Mouse (Mus musculus) forebrain, embryonic 10.5 days (tissue): ENCODE results near the gene Uvrag. TPM values are rescaled to one million over a fixed set of nuclear protein-coding genes. Genes with fewer than 3 reads are reported as not detected.

Source experiments
- DNase-seq: peaks from one replicate; pipeline ENCODE4 v3.0.0-alpha.2; 2017; ENCODE audit warnings: low spot score; ENCODE audit errors: extremely low spot score
- H3K27ac ChIP-seq: fragments of 300-500 bp; sonication (generic); 2 replicates; pipeline ENCODE4 v1.5.1; 2016; ENCODE audit warnings: mild to moderate bottlenecking
- H3K27me3 ChIP-seq: fragments of 300-500 bp; sonication (generic); 2 replicates; pipeline ENCODE4 v1.6.1; 2016; ENCODE audit warnings: mild to moderate bottlenecking; ENCODE audit not compliant: poor library complexity, severe bottlenecking
- H3K36me3 ChIP-seq: fragments of 300-500 bp; sonication (generic); replicated peaks from 2 replicates; pipeline ENCODE4 v1.6.1; 2016; ENCODE audit warnings: mild to moderate bottlenecking, moderate library complexity
- H3K4me1 ChIP-seq: fragments of 300-500 bp; sonication (generic); 2 replicates; pipeline ENCODE4 v1.6.1; 2016
- H3K4me3 ChIP-seq: fragments of 300-500 bp; sonication (generic); 2 replicates; pipeline ENCODE4 v1.5.1; 2016; ENCODE audit warnings: mild to moderate bottlenecking, moderate library complexity
- H3K9me3 ChIP-seq: fragments of 300-500 bp; sonication (generic); 2 replicates; pipeline ENCODE4 v1.6.1; 2016; ENCODE audit warnings: mild to moderate bottlenecking, moderate library complexity
- WGBS: fragments of 180-500 bp; shearing (Covaris S2); methylation state at CpG from one replicate; pipeline ENCODE4 v1.1.7; 2016; 5-methylcytosine and 5-hydroxymethylcytosine counted together
- polyA plus RNA-seq: library from polyadenylated mRNA; unstranded; fragments of >200 nt; fragmentation: Nextera tagmentation; extraction: Ambion mirVana; gene quantifications from 2 replicates; pipeline ENCODE4 v1.2.1, GENCODE M21; 2016

The Uvrag gene
- polyA plus RNA-seq, 1 experiment from 2014 or later: 9.8 TPM

- no peaks in the 10 kb centered on the region for H3K9me3 ChIP-seq
- peaks cover 9% of the 10 kb centered on the region for H3K4me1 ChIP-seq
- H3K27me3 ChIP-seq: no peaks in the 10 kb centered on the region
- 89% methylated on average over 11 of the region's 11 CpGs for WGBS
- no peaks in the 10 kb centered on the region for H3K36me3 ChIP-seq
- no peak overlapping the region for H3K4me3 ChIP-seq
- no peak for DNase-seq
- H3K27ac ChIP-seq: no peak overlapping the region
Observed at GRCm38 (mm10) chr7:99175118-99175517, 34.2 kb upstream of the Uvrag start.

GRCm38 (mm10) chr7:99174006-99174405, 33.1 kb upstream of the Uvrag start:
- no peak overlapping the region for H3K27ac ChIP-seq
- DNase-seq: no peak
- H3K27me3 ChIP-seq: no peaks in the 10 kb centered on the region
- H3K9me3 ChIP-seq: no peaks in the 10 kb centered on the region
- H3K4me1 ChIP-seq: peaks cover 9% of the 10 kb centered on the region
- WGBS: 89% methylated on average over 4 of the region's 4 CpGs
- no peak overlapping the region for H3K4me3 ChIP-seq
- H3K36me3 ChIP-seq: no peaks in the 10 kb centered on the region

- 91% methylated on average over 6 of the region's 6 CpGs for WGBS
- H3K4me1 ChIP-seq: peaks cover 13% of the 10 kb centered on the region
- H3K27me3 ChIP-seq: no peaks in the 10 kb centered on the region
- no peak for DNase-seq
- H3K9me3 ChIP-seq: no peaks in the 10 kb centered on the region
- H3K36me3 ChIP-seq: no peaks in the 10 kb centered on the region
- no peak overlapping the region for H3K27ac ChIP-seq
- no peak overlapping the region for H3K4me3 ChIP-seq
Observed at GRCm38 (mm10) chr7:99172898-99173297, 32.0 kb upstream of the Uvrag start.

DNA sequence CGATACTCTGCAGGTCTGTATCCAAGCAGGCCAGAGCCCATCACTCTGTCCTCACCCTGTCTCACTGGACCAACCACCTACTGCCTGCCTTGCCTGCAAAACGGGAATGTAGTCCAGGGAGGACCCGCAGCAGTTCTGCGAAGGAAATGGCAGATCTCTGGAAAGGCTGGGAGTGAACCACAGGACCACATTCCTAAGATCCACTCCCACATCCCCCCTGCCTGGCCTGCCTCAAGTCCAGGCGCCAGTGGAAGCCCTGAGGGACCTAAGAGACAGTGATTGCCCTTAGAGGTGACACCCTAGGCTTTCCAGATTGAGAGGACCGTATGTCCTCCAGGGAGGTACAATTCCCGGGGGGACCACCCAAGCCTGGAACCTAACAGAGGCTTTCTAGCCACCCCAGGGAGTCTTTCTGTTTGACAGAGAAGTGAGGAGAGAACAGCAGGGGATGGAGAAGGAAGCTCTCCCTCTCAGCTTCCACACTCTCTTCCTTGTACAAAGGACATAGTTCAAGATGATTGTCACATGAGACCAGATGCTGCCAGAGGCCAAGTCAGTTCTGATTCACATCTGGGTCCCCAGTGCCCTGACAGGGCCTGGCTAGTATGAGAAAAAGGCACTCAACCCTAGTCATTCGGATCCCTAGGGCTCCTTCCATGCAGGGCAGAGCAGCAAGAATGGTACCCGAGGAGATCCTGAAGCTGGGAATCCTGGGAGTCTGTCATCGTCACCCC, 31.0 kb upstream of the Uvrag start:
- H3K27ac ChIP-seq: no peak overlapping the region
- WGBS: 78% methylated on average over 10 of the region's 10 CpGs
- no peak for DNase-seq
- no peaks in the 10 kb centered on the region for H3K9me3 ChIP-seq
- no peaks in the 10 kb centered on the region for H3K27me3 ChIP-seq
- no peak overlapping the region for H3K4me3 ChIP-seq
- H3K36me3 ChIP-seq: no peaks in the 10 kb centered on the region
- peaks cover 8% of the 10 kb centered on the region for H3K4me1 ChIP-seq

DNA sequence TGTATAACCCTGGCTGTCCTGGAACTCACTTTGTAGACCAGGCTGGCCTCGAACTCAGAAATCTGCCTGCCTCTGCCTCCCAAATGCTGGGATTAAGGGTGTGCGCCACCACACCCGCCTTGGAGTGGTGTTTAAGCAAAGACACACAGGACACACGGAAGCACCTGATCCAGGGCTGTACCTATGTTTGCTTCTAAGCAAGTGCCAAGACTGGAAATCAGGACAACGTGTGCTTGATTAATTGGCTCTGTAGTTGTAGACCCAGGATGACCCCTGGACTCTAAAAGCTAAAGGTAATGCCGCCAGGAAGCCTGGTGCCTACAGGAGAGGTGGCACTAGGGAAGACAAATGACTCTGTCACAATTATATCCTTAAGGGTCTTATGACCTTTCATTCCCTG, 29.6 kb upstream of the Uvrag start:
- H3K27ac ChIP-seq: no peak overlapping the region
- DNase-seq: no peak
- H3K9me3 ChIP-seq: no peaks in the 10 kb centered on the region
- H3K27me3 ChIP-seq: no peaks in the 10 kb centered on the region
- H3K4me3 ChIP-seq: no peak overlapping the region
- H3K36me3 ChIP-seq: no peaks in the 10 kb centered on the region
- WGBS: 92% methylated on average over 6 of the region's 6 CpGs
- H3K4me1 ChIP-seq: peaks cover 8% of the 10 kb centered on the region

DNA sequence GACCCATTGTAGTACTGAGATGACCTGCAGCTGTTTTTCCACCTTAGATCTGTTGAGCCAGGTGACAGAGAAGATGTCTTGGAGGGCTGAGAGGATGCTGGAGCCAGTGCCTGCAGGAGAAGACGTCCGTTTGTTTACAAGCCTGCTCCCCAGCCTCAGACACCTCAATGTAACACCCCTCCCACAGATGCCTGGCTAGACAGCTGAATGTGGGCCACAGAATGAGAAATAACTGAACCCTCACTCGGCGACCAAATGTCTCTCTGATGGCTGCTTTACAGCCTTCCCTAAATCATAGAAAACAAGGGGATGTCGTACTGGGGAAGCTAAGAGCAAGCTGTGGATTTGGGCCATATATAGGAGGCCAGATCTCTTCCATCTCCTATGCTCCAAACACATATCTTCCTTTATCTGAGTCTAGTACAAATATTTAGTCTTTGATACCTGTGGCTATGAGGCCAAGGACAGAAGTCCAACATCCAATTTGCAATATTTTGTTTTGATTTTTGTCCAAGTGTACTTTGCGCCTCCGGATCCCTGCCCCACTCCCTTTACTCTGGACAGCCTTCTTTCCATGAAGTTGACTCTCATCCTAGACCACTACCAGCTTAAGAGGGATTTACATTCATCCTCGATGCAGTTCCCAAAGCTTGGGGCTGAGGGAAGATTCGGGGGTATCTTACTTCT, 28.9 kb upstream of the Uvrag start:
- H3K27ac ChIP-seq: no peak overlapping the region
- H3K36me3 ChIP-seq: no peaks in the 10 kb centered on the region
- H3K9me3 ChIP-seq: no peaks in the 10 kb centered on the region
- H3K27me3 ChIP-seq: no peaks in the 10 kb centered on the region
- peaks cover 8% of the 10 kb centered on the region for H3K4me1 ChIP-seq
- 89% methylated on average over 9 of the region's 9 CpGs for WGBS
- no peak overlapping the region for H3K4me3 ChIP-seq
- DNase-seq: no peak

GRCm38 (mm10) chr7:99168756-99169155, 27.8 kb upstream of the Uvrag start:
- 91% methylated on average over 6 of the region's 6 CpGs for WGBS
- H3K4me3 ChIP-seq: no peak overlapping the region
- H3K4me1 ChIP-seq: peaks cover 8% of the 10 kb centered on the region
- DNase-seq: no peak
- no peaks in the 10 kb centered on the region for H3K9me3 ChIP-seq
- no peaks in the 10 kb centered on the region for H3K27me3 ChIP-seq
- H3K27ac ChIP-seq: no peak overlapping the region
- H3K36me3 ChIP-seq: no peaks in the 10 kb centered on the region

DNA sequence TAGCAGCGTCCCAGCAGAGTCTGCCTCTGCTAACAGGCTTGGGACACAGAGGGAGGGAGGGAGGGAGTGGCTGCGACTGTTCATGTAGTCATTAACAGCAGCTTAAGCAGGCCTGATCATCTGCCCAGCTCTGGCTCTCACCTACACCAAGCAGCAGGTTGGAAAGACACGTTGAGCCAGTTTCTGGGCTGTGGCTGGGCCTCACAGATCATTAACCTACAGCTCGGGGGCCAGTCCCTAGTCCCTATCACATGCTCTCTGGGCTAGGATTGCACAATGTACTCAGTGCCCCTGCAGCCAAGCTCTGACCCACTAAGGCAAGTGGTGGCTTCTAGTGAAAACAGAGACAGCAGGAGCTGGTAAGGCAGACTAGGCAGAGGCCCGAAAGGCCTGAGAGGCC, 27.0 kb upstream of the Uvrag start:
- Histone ChIP-seq H3K27ac (0 out of 2 replicates have a peak overlapping the region, but pooled peaks have one; percentile 31), H3K9me3 (no peaks in the 10 kb centered on the region), H3K4me1 (peaks cover 8% of the 10 kb centered on the region), H3K27me3 (no peaks in the 10 kb centered on the region), H3K4me3 (no peak overlapping the region), H3K36me3 (no peaks in the 10 kb centered on the region)
- 54% methylated on average over 5 of the region's 5 CpGs for WGBS
- no peak for DNase-seq

GRCm38 (mm10) chr7:99166159-99166558, 25.2 kb upstream of the Uvrag start:
- Histone ChIP-seq H3K27me3 (no peaks in the 10 kb centered on the region), H3K9me3 (no peaks in the 10 kb centered on the region), H3K36me3 (no peaks in the 10 kb centered on the region), H3K4me1 (peaks cover 17% of the 10 kb centered on the region), H3K27ac (no peak overlapping the region), H3K4me3 (no peak overlapping the region)
- no peak for DNase-seq
- WGBS: 88% methylated on average over 8 of the region's 8 CpGs

DNA sequence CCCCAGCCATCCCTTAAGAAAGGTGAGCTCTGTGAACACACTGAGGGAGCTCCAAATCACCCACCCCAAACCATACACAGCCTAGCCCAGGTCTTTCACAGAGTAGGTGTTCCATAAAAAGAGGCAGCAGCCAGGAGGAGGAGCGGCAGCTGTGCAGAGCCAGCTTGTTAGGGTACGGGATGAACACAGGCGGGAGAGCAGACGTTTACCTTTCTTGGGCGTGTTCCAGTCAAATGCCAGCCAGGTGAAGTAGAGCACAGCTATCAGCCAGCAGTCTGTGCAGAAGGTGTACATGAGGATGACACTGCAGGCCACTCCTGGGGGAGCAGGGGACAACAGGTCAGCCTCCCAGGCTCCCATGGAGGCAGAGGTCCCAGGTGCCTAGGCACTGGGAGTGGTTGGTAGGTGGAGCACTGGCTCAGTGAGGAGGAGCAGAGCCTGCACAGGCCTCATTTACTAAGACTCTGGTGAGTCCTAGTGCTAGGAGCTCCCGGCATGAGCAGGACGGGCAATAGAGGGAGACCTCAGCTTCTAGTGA, 24.0 kb upstream of the Uvrag start:
- Histone ChIP-seq H3K27ac (0 out of 2 replicates have a peak overlapping the region, but pooled peaks have one; percentile 20), H3K9me3 (no peaks in the 10 kb centered on the region), H3K4me1 (peaks cover 25% of the 10 kb centered on the region), H3K4me3 (no peak overlapping the region), H3K27me3 (no peaks in the 10 kb centered on the region), H3K36me3 (no peaks in the 10 kb centered on the region)
- no peak for DNase-seq
- 85% methylated on average over 7 of the region's 7 CpGs for WGBS

GRCm38 (mm10) chr7:99162462-99162861, 21.5 kb upstream of the Uvrag start:
- no peaks in the 10 kb centered on the region for H3K9me3 ChIP-seq
- no peaks in the 10 kb centered on the region for H3K36me3 ChIP-seq
- peaks cover 26% of the 10 kb centered on the region for H3K4me1 ChIP-seq

GRCm38 (mm10) chr7:99161961-99162360, 21.0 kb upstream of the Uvrag start:
- Histone ChIP-seq H3K27me3 (no peaks in the 10 kb centered on the region), H3K4me3 (no peak overlapping the region), H3K36me3 (no peaks in the 10 kb centered on the region), H3K27ac (peak overlapping the region; percentile 60), H3K9me3 (no peaks in the 10 kb centered on the region), H3K4me1 (peaks cover 26% of the 10 kb centered on the region)
- DNase-seq: no peak
- 91% methylated on average over 11 of the region's 11 CpGs for WGBS

More at GRCm38 (mm10) chr7:99162462-99162861, 21.5 kb upstream of the Uvrag start:
- WGBS: 93% methylated on average over 7 of the region's 7 CpGs
- no peak for DNase-seq
- H3K4me3 ChIP-seq: no peak overlapping the region
- H3K27me3 ChIP-seq: no peaks in the 10 kb centered on the region
- no peak overlapping the region for H3K27ac ChIP-seq

- WGBS: 58% methylated on average over 4 of the region's 4 CpGs
- peak overlapping the region; percentile 60 for H3K27ac ChIP-seq
- DNase-seq: no peak
Observed at GRCm38 (mm10) chr7:99161529-99161928, 20.6 kb upstream of the Uvrag start.

More at GRCm38 (mm10) chr7:99161529-99161928, 20.6 kb upstream of the Uvrag start:
- H3K27me3 ChIP-seq: no peaks in the 10 kb centered on the region
- no peak overlapping the region for H3K4me3 ChIP-seq
- no peaks in the 10 kb centered on the region for H3K36me3 ChIP-seq
- no peaks in the 10 kb centered on the region for H3K9me3 ChIP-seq
- peaks cover 28% of the 10 kb centered on the region for H3K4me1 ChIP-seq
